ENCODE assay signal across 32 mouse cellular contexts in the genomic region with DNA sequence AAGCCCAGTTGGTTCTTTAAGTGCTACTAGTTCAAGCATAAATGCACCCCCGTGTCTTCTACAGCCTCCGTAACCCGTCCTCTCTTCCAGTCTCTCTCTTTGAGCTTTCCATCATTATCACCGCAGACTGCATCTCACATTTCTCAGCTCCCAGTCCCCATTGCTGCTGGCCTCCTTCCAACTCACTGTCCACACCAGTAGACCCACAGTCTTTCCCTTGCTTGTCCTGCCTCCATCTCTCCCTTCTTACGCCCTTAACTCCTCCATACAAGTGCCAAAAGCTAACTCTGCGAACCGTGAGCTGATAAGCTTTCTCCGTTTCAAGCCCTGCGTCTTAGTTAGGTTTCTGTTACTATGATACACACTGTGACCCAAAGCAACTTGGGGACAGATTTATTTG.
DNase-seq lines count a peak whose midpoint lies in the region; ATAC-seq and TF ChIP-seq lines count a peak whose summit lies in the region.
"Had no signal": no experiment of that assay in that cellular context is flagged by ENCODE, and none has a peak within 500 bp of the region (broad histone marks: within the 10 kb centered on the region; RNA-seq: fewer than 3 reads in every experiment).

No protein-coding gene starts in this region.

- intact Hi-C loops in heart, postnatal 25 days (cut with DNase I) = no loop called here

- 29% methylated on average over 9 of the region's 9 CpGs for WGBS in heart, embryonic 11.5 days (ENCODE audit: insufficient replicate concordance)
- 10% methylated on average over 9 of the region's 9 CpGs for WGBS in heart, embryonic 14.5 days
- WGBS in heart, postnatal 0 days = 21% methylated on average over 9 of the region's 9 CpGs
- WGBS in lung, postnatal 0 days = 58% methylated on average over 9 of the region's 9 CpGs

- no peak for TF ChIP-seq CTCF in heart, postnatal 0 days (IDR thresholded peaks at IDR 0.05; ENCODE audit: low read depth)
- TF ChIP-seq CTCF in lung, postnatal 0 days (IDR thresholded peaks at IDR 0.05) = no peak

- H3K9ac ChIP-seq in heart, embryonic 11.5 days (ENCODE audit: low read depth, low read length) = no peak overlapping the region
- no peak overlapping the region for H3K9ac ChIP-seq in heart, embryonic 14.5 days (ENCODE audit: low read length)
- no peak overlapping the region for H3K9ac ChIP-seq in heart, postnatal 0 days (replicated peaks; ENCODE audit: low read depth, low read length)
- no peak overlapping the region for H3K9ac ChIP-seq in lung, postnatal 0 days (replicated peaks; ENCODE audit: low read depth)
- H3K9ac ChIP-seq: embryonic facial prominence, embryonic 13.5 days; forebrain, embryonic 12.5 days; forebrain, embryonic 15.5 days; hindbrain, embryonic 14.5 days had no signal

- no peak for ATAC-seq in heart, embryonic 11.5 days (replicated peaks; ENCODE audit: insufficient number of reproducible peaks, low FRiP score, low TSS enrichment)
- 0 out of 2 replicates have a peak, but pooled peaks have one; percentile 45 for ATAC-seq in heart, embryonic 14.5 days (ENCODE audit: insufficient number of reproducible peaks, insufficient read depth, low FRiP score, low read depth)
- no peak for ATAC-seq in heart, postnatal 0 days (ENCODE audit: insufficient read depth, low read depth)
- ATAC-seq in lung, postnatal 0 days = no peak
- ATAC-seq: forebrain, embryonic 15.5 days; hindbrain, postnatal 0 days; inflammation-experienced regulatory T-cells, adult 6 months; intestine, embryonic 16.5 days; Patski had no signal

- peaks cover 25% of the 10 kb centered on the region for H3K4me1 ChIP-seq in heart, embryonic 11.5 days (ENCODE audit: control insufficient read depth, insufficient read depth, low read length)
- peaks cover 38 to 41% of the 10 kb centered on the region in 2 experiments for H3K4me1 ChIP-seq in heart, embryonic 14.5 days (ENCODE audit: control insufficient read depth in 2 of 2, insufficient read depth in 2 of 2, low read length in 2 of 2)
- peaks cover 24% of the 10 kb centered on the region for H3K4me1 ChIP-seq in heart, postnatal 0 days (ENCODE audit: control insufficient read depth, insufficient read depth)
- H3K4me1 ChIP-seq in lung, postnatal 0 days (ENCODE audit: insufficient read depth, low read depth, low read length) = peaks cover 3% of the 10 kb centered on the region; the same call in 1 of the 2 replicates

- H3K4me2 ChIP-seq in heart, embryonic 11.5 days = peak overlapping the region; percentile 24
- H3K4me2 ChIP-seq in heart, embryonic 14.5 days (ENCODE audit: low read length) = peak overlapping the region; percentile 41; the same call in 1 of the 2 replicates
- H3K4me2 ChIP-seq in heart, postnatal 0 days (ENCODE audit: low read depth, low read length) = no peak overlapping the region
- no peak overlapping the region for H3K4me2 ChIP-seq in lung, postnatal 0 days (replicated peaks; ENCODE audit: low read depth, low read length)
- H3K4me2 ChIP-seq: embryonic facial prominence, embryonic 13.5 days; forebrain, embryonic 12.5 days; forebrain, embryonic 15.5 days; hindbrain, embryonic 14.5 days had no signal

- H3K27me3 ChIP-seq in heart, embryonic 11.5 days (ENCODE audit: control insufficient read depth, insufficient read depth, low read length) = no peaks in the 10 kb centered on the region
- no peaks in the 10 kb centered on the region for H3K27me3 ChIP-seq in heart, embryonic 14.5 days (ENCODE audit: control insufficient read depth, insufficient read depth, low read length)
- no peaks in the 10 kb centered on the region for H3K27me3 ChIP-seq in heart, postnatal 0 days (ENCODE audit: control insufficient read depth, insufficient read depth, low read length)
- no peaks in the 10 kb centered on the region for H3K27me3 ChIP-seq in lung, postnatal 0 days (replicated peaks; ENCODE audit: insufficient read depth, low read length)
- H3K27me3 ChIP-seq: CH12.LX; embryonic facial prominence, embryonic 13.5 days; forebrain, embryonic 12.5 days; forebrain, embryonic 15.5 days; Patski had no signal

- no peaks in the 10 kb centered on the region for H3K9me3 ChIP-seq in heart, embryonic 11.5 days (replicated peaks; ENCODE audit: control insufficient read depth, low read length)
- no peaks in the 10 kb centered on the region for H3K9me3 ChIP-seq in heart, embryonic 14.5 days (ENCODE audit: control insufficient read depth, low read length)
- H3K9me3 ChIP-seq in heart, postnatal 0 days (replicated peaks; ENCODE audit: control insufficient read depth, low read length) = no peaks in the 10 kb centered on the region
- H3K9me3 ChIP-seq in lung, postnatal 0 days (ENCODE audit: low read length) = no peaks in the 10 kb centered on the region
- H3K9me3 ChIP-seq: embryonic facial prominence, embryonic 10.5 days; embryonic facial prominence, embryonic 13.5 days; forebrain, embryonic 12.5 days; forebrain, embryonic 15.5 days; G1E had no signal

- H3K4me3 ChIP-seq in heart, embryonic 11.5 days (ENCODE audit: low read depth, low read length) = no peak overlapping the region
- no peak overlapping the region for H3K4me3 ChIP-seq in heart, embryonic 14.5 days (ENCODE audit: control insufficient read depth in 1 of 2, insufficient read depth in 1 of 2, low read depth in 1 of 2, low read length in 2 of 2)
- no peak overlapping the region for H3K4me3 ChIP-seq in heart, postnatal 0 days (ENCODE audit: low read depth, low read length)
- no peak overlapping the region for H3K4me3 ChIP-seq in lung, postnatal 0 days (ENCODE audit: low read depth, low read length)
- H3K4me3 ChIP-seq: embryonic facial prominence, embryonic 10.5 days; embryonic facial prominence, embryonic 13.5 days; erythroblast, embryonic 14.5 days; forebrain, embryonic 12.5 days; forebrain, embryonic 15.5 days had no signal

- no peak for DNase-seq in heart, postnatal 25 days (ENCODE audit: low spot score)
- DNase-seq in heart, adult 11 months = no peak
- peak; percentile 32 for DNase-seq in heart, postnatal 0 days (ENCODE audit: low spot score)
- DNase-seq in heart, adult 9 months (ENCODE audit: low spot score in 2 of 2) = no peak
- peak; percentile 15 for DNase-seq in lung, postnatal 10 days
- DNase-seq in lung, postnatal 0 days (ENCODE audit: low spot score) = no peak
- DNase-seq: adrenal gland, postnatal 10 days; adrenal gland, postnatal 36 days; B cell, adult 2 months; cerebellum, adult 11 months; cerebellum, adult 2 months; cerebellum, adult 9-11 months; cerebellum, postnatal 36 days; embryo, embryonic 11 days; gastrocnemius, postnatal 25 days; heart, postnatal 36 days; kidney, adult 18-20 months; kidney, adult 9 months had no signal

- TF ChIP-seq EP300 in heart, postnatal 0 days (IDR thresholded peaks at IDR 0.05; ENCODE audit: low read depth) = no peak
- no peak for TF ChIP-seq EP300 in lung, postnatal 0 days (IDR thresholded peaks at IDR 0.05)

- H3K36me3 ChIP-seq in heart, embryonic 11.5 days (ENCODE audit: control insufficient read depth, insufficient read depth, low read length) = no peaks in the 10 kb centered on the region
- no peaks in the 10 kb centered on the region for H3K36me3 ChIP-seq in heart, embryonic 14.5 days (ENCODE audit: control insufficient read depth, insufficient read depth, low read length)
- H3K36me3 ChIP-seq in heart, postnatal 0 days (replicated peaks; ENCODE audit: control insufficient read depth, insufficient read depth, low read length) = no peaks in the 10 kb centered on the region
- no peaks in the 10 kb centered on the region for H3K36me3 ChIP-seq in lung, postnatal 0 days (ENCODE audit: insufficient read depth, low read length)
- H3K36me3 ChIP-seq: embryonic facial prominence, embryonic 10.5 days; embryonic facial prominence, embryonic 13.5 days; forebrain, embryonic 12.5 days; forebrain, embryonic 15.5 days; G1E had no signal

- 0 out of 2 replicates have a peak overlapping the region, but pooled peaks have one; percentile 15 for H3K27ac ChIP-seq in heart, embryonic 11.5 days (ENCODE audit: low read depth, low read length)
- peak overlapping the region; percentile 29 to 63 for H3K27ac ChIP-seq in heart, embryonic 14.5 days (replicated peaks in 1 of 2; ENCODE audit: control insufficient read depth in 1 of 2, insufficient read depth in 1 of 2, low read depth in 2 of 2, low read length in 2 of 2)
- peak overlapping the region; percentile 25; the same call in 1 of the 2 replicates for H3K27ac ChIP-seq in heart, postnatal 0 days (ENCODE audit: low read depth)
- H3K27ac ChIP-seq in lung, postnatal 0 days (ENCODE audit: low read length) = no peak overlapping the region
- H3K27ac ChIP-seq: embryonic facial prominence, embryonic 10.5 days; embryonic facial prominence, embryonic 13.5 days; forebrain, embryonic 12.5 days; forebrain, embryonic 15.5 days; hindbrain, embryonic 14.5 days had no signal

Comparison
In these comparisons a context has a peak if more than half of its experiments do, and no peak if none do; other contexts are left out.
1. H3K4me2 ChIP-seq: peak in heart, embryonic 11.5 days (single experiment) and heart, embryonic 14.5 days (single experiment); none in heart, postnatal 0 days (single experiment) and lung, postnatal 0 days (single experiment).
2. DNase-seq: peak in heart, postnatal 0 days (single experiment) and lung, postnatal 10 days (single experiment); none in heart, postnatal 25 days (single experiment), heart, adult 11 months (single experiment), heart, adult 9 months (0 of 2) and lung, postnatal 0 days (single experiment).